Mouse (Mus musculus): ENCODE measurements around the gene Kirrel3.

GRCm38 (mm10) chr9:35026897-35027311 is 541.2 kb downstream of the Kirrel3 start:
- TF ChIP-seq GATA1 (IDR thresholded peaks at IDR 0.05; ENCODE audit: low read length) = no peak
- no peak for TF ChIP-seq TAL1 (IDR thresholded peaks at IDR 0.05; ENCODE audit: low read length)
